Mouse (Mus musculus) stomach, embryonic 16.5 days (tissue): ENCODE results near the gene Gm11549. TPM values are rescaled to one million over a fixed set of nuclear protein-coding genes. Genes with fewer than 3 reads are reported as not detected.

ENCODE experiments used
- ATAC-seq: fragments of 200-750 bp; cut with Nextera tagmentation; 2 replicates; pipeline ENCODE4 v1.8.0; 2017; ENCODE audit warnings: moderate number of reproducible peaks, moderate TSS enrichment; ENCODE audit not compliant: insufficient read depth, low FRiP score
- H3K27ac ChIP-seq: fragments of 300-500 bp; sonication (generic); 2 replicates; pipeline ENCODE4 v1.5.1; 2014; ENCODE audit warnings: low read length
- H3K27me3 ChIP-seq: fragments of 300-500 bp; sonication (generic); 2 replicates; pipeline ENCODE4 v1.6.1; 2014; ENCODE audit warnings: low read length, control low read depth, mixed read lengths; ENCODE audit not compliant: control insufficient read depth, insufficient read depth
- H3K36me3 ChIP-seq: fragments of 300-500 bp; sonication (generic); 2 replicates; pipeline ENCODE4 v1.6.1; 2014; ENCODE audit warnings: low read length; ENCODE audit not compliant: control insufficient read depth, insufficient read depth
- H3K4me1 ChIP-seq: fragments of 300-500 bp; sonication (generic); 2 replicates; pipeline ENCODE4 v1.6.1; 2014; ENCODE audit warnings: low read length, control low read depth, mixed read lengths; ENCODE audit not compliant: control insufficient read depth, insufficient read depth
- H3K4me2 ChIP-seq: fragments of 300-500 bp; sonication (generic); 2 replicates; pipeline ENCODE4 v1.6.1; 2014; ENCODE audit warnings: low read depth, low read length, mixed read lengths
- H3K4me3 ChIP-seq: fragments of 300-500 bp; sonication (generic); replicated peaks from 2 replicates; pipeline ENCODE4 v1.5.1; 2014; ENCODE audit warnings: mild to moderate bottlenecking, low read length
- H3K9ac ChIP-seq: fragments of 300-500 bp; sonication (generic); 2 replicates; pipeline ENCODE4 v1.6.1; 2014; ENCODE audit warnings: low read length
- H3K9me3 ChIP-seq: fragments of 300-500 bp; sonication (generic); replicated peaks from 2 replicates; pipeline ENCODE4 v1.6.1; 2016; ENCODE audit warnings: low read length, control low read depth; ENCODE audit not compliant: control insufficient read depth
- WGBS: fragments of 180-500 bp; shearing (Covaris S2); extraction: QIAGEN DNeasy Blood & Tissue Kit; methylation state at CpG from one replicate; pipeline ENCODE4 v1.1.7; 2014; 5-methylcytosine and 5-hydroxymethylcytosine counted together
- polyA plus RNA-seq: library from polyadenylated mRNA; unstranded; fragments of >200 nt; fragmentation: Nextera tagmentation; extraction: Ambion mirVana; gene quantifications from 2 replicates; pipeline ENCODE4 v1.2.1, GENCODE M21; 2015

Gm11549 gene
- polyA plus RNA-seq, 1 experiment from 2014 or later, result 0.13 TPM

GRCm38 (mm10) chr3:36480486-36480885 is 41.1 kb downstream of the Gm11549 start:
- WGBS, result 81% methylated on average over 2 of the region's 2 CpGs

DNA sequence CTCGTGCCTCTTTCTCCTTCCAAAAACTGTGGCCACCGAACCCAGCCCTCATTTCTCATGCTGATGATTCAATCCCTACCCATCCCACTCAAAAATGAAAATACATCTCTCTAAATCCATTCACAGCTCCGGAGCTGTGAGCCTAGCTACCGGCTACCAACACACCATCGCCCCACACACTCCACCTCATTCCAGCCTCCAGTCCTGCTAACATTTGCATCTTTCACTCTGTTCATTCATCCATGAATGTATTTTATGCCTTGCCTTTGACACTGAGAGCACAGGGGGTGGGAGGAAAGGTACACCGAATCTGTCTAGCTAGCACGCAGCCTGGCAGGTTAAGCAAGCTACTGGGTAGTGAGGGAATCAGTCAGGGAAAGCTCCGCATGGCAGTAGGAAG is 42.8 kb downstream of the Gm11549 start:
- Histone ChIP-seq H3K27me3 (no peaks in the 10 kb centered on the region), H3K4me1 (peaks cover 24% of the 10 kb centered on the region; the same call in 1 of the 2 replicates), H3K36me3 (no peaks in the 10 kb centered on the region), H3K4me2 (no peak overlapping the region), H3K9ac (no peak overlapping the region), H3K27ac (no peak overlapping the region), H3K4me3 (no peak overlapping the region), H3K9me3 (no peaks in the 10 kb centered on the region)
- ATAC-seq, result no peak
- WGBS, result 90% methylated on average over 8 of the region's 8 CpGs

More at GRCm38 (mm10) chr3:36480486-36480885, 41.1 kb downstream of the Gm11549 start:
- Histone ChIP-seq H3K4me1 (peaks cover 20% of the 10 kb centered on the region; the same call in 1 of the 2 replicates), H3K4me2 (no peak overlapping the region), H3K4me3 (no peak overlapping the region), H3K36me3 (no peaks in the 10 kb centered on the region), H3K9ac (no peak overlapping the region), H3K27ac (no peak overlapping the region), H3K9me3 (no peaks in the 10 kb centered on the region), H3K27me3 (no peaks in the 10 kb centered on the region)
- ATAC-seq, result no peak

GRCm38 (mm10) chr3:36476261-36477155 is 45.1 kb downstream of the Gm11549 start:
- WGBS, result 24% methylated on average over 20 of the region's 20 CpGs
- ATAC-seq, result no peak
- peak overlapping the region; percentile 73 for H3K4me2 ChIP-seq
- peak overlapping the region; percentile 91 for H3K9ac ChIP-seq
- H3K36me3 ChIP-seq, result no peaks in the 10 kb centered on the region
- peaks cover 19% of the 10 kb centered on the region for H3K4me1 ChIP-seq
- peak overlapping the region; percentile 90 for H3K27ac ChIP-seq
- H3K27me3 ChIP-seq, result no peaks in the 10 kb centered on the region
- H3K9me3 ChIP-seq, result no peaks in the 10 kb centered on the region
- peak overlapping the region; percentile 89 for H3K4me3 ChIP-seq

- Histone ChIP-seq H3K27me3 (no peaks in the 10 kb centered on the region), H3K9me3 (no peaks in the 10 kb centered on the region), H3K36me3 (no peaks in the 10 kb centered on the region), H3K4me2 (peak within 1 kb of the TSS; percentile 73), H3K9ac (peak within 1 kb of the TSS; percentile 91), H3K4me1 (peaks cover 19% of the 10 kb centered on the region), H3K4me3 (peak within 1 kb of the TSS; percentile 89), H3K27ac (peak within 1 kb of the TSS; percentile 90)
- ATAC-seq, result peak; percentile 99
- 0% methylated on average over 32 of the region's 32 CpGs for WGBS
Measured at GRCm38 (mm10) chr3:36475532-36476087, 46.0 kb downstream of the Gm11549 start, which contains the start of the genes Anxa5 and 1810062G17Rik. Anxa5 (minus strand) TSS chr3:36475894. 1810062G17Rik (plus strand) TSS chr3:36475937.

- H3K9ac ChIP-seq, result peak overlapping the region; percentile 91
- peak overlapping the region; percentile 73 for H3K4me2 ChIP-seq
- no peak; the same call in 1 of the 2 replicates for ATAC-seq
- peak overlapping the region; percentile 90 for H3K27ac ChIP-seq
- no peaks in the 10 kb centered on the region for H3K9me3 ChIP-seq
- peak overlapping the region; percentile 89 for H3K4me3 ChIP-seq
- H3K36me3 ChIP-seq, result no peaks in the 10 kb centered on the region
- H3K27me3 ChIP-seq, result no peaks in the 10 kb centered on the region
- H3K4me1 ChIP-seq, result peaks cover 19% of the 10 kb centered on the region
- WGBS, result under 1% methylated on average over 24 of the region's 24 CpGs
Measured at GRCm38 (mm10) chr3:36474938-36475483, 46.6 kb downstream of the Gm11549 start.

DNA sequence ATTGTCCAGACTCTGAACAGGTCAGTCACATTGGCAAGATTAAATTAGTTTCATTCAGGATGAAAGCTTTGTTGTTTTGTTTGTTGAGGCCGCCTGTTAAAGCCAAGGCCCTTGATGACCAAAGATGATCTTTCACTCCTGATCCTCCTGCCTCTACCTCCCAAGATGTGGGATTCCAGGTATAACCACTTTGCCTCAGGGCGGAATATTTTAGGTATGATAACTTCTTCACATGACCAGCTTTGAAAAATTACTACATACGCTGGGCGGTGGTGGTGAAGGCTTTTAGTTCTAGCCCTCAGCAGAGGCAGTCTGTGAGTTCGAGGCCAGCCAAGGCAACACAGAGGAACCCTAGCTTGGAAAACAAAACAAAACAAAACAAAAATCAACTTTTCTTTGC is 47.2 kb downstream of the Gm11549 start:
- WGBS, result 73% methylated on average over 5 of the region's 5 CpGs
- H3K4me3 ChIP-seq, result peak overlapping the region; percentile 89
- no peaks in the 10 kb centered on the region for H3K36me3 ChIP-seq
- ATAC-seq, result no peak
- H3K4me2 ChIP-seq, result peak overlapping the region; percentile 73
- H3K9ac ChIP-seq, result peak overlapping the region; percentile 91
- H3K9me3 ChIP-seq, result no peaks in the 10 kb centered on the region
- H3K27ac ChIP-seq, result no peak overlapping the region; the same call in 1 of the 2 replicates
- H3K4me1 ChIP-seq, result peaks cover 21% of the 10 kb centered on the region
- no peaks in the 10 kb centered on the region for H3K27me3 ChIP-seq

GRCm38 (mm10) chr3:36473222-36473621 is 48.4 kb downstream of the Gm11549 start:
- Histone ChIP-seq H3K9me3 (no peaks in the 10 kb centered on the region), H3K4me3 (no peak overlapping the region), H3K9ac (no peak overlapping the region), H3K27me3 (no peaks in the 10 kb centered on the region), H3K4me2 (no peak overlapping the region), H3K27ac (no peak overlapping the region), H3K36me3 (no peaks in the 10 kb centered on the region), H3K4me1 (peaks cover 21% of the 10 kb centered on the region)
- 89% methylated on average over 5 of the region's 5 CpGs for WGBS
- ATAC-seq, result no peak

- ATAC-seq, result no peak
- Histone ChIP-seq H3K27ac (no peak overlapping the region), H3K4me1 (peaks cover 18% of the 10 kb centered on the region), H3K27me3 (no peaks in the 10 kb centered on the region), H3K4me3 (no peak overlapping the region), H3K36me3 (no peaks in the 10 kb centered on the region), H3K9ac (no peak overlapping the region), H3K4me2 (no peak overlapping the region), H3K9me3 (no peaks in the 10 kb centered on the region)
- WGBS, result 60% methylated on average over 4 of the region's 4 CpGs
Measured at GRCm38 (mm10) chr3:36471856-36472255, 49.8 kb downstream of the Gm11549 start.

- no peaks in the 10 kb centered on the region for H3K27me3 ChIP-seq
- H3K4me1 ChIP-seq, result peaks cover 8% of the 10 kb centered on the region; the same call in 1 of the 2 replicates
- H3K9me3 ChIP-seq, result no peaks in the 10 kb centered on the region
- H3K36me3 ChIP-seq, result 0 out of 2 replicates have a peak, but pooled peaks cover under 1% of the 10 kb centered on the region
- no peak overlapping the region for H3K9ac ChIP-seq
- H3K4me3 ChIP-seq, result no peak overlapping the region
- 54% methylated on average over 2 of the region's 2 CpGs for whole genome bisulfite sequencing
- no peak overlapping the region for H3K27ac ChIP-seq
- no peak overlapping the region for H3K4me2 ChIP-seq
- no peak for ATAC-seq
Measured at GRCm38 (mm10) chr3:36468871-36469270, 52.7 kb downstream of the Gm11549 start.
